Mouse (Mus musculus) cortical plate, adult 2 months (tissue): ENCODE data around the gene Tbc1d21.

Experiments
- CTCF ChIP-seq: fragments of 200-500 bp; IDR thresholded peaks from 2 replicates; pipeline ENCODE4 v1.5.1; 2011; ENCODE audit warnings: mild to moderate bottlenecking, control low read depth, low read length; ENCODE audit not compliant: insufficient read depth; ENCODE audit errors: extremely low read depth
- POLR2A ChIP-seq: fragments of 200-500 bp; IDR thresholded peaks from 2 replicates; pipeline ENCODE4 v1.6.1; 2011; ENCODE audit warnings: mild to moderate bottlenecking, low read length, control low read depth; ENCODE audit not compliant: insufficient read depth; ENCODE audit errors: extremely low read depth

DNA sequence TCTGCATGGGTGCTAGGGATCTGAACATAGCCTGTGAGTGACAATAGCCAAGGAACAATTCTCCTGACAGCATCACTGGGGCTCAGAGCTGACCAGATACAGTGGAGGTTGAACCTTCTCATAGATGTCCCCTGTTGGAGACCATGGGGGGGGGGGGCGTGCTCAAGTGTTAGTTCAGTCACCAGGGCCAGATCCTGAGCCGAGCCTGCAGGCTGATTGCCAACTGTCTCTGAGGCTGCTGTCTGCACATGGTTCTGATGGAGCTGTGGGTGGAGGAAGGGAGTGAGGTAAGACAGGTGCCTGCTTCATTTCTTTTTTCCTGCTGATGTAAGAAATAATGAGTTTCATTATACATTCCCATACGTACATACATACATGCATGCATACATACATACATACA lies 51.9 kb downstream of the Tbc1d21 start:
- TF ChIP-seq POLR2A: no peak
- TF ChIP-seq CTCF: no peak
